Mouse (Mus musculus) intestine, postnatal 0 days (tissue): Measurements from ENCODE around the gene Tecr. TPM values are rescaled to one million over a fixed set of nuclear protein-coding genes. Genes with fewer than 3 reads are reported as not detected.

ENCODE experiments used
- ATAC-seq: fragments of 200-750 bp; cut with Nextera tagmentation; 2 replicates; pipeline ENCODE4 v1.8.0; 2017; ENCODE audit warnings: mild to moderate bottlenecking, moderate TSS enrichment, moderate library complexity
- H3K27ac ChIP-seq: fragments of 300-500 bp; sonication (generic); 2 replicates; pipeline ENCODE4 v1.5.1; 2014; ENCODE audit warnings: mild to moderate bottlenecking, low read depth, low read length, moderate library complexity
- H3K27me3 ChIP-seq: fragments of 300-500 bp; sonication (generic); replicated peaks from 2 replicates; pipeline ENCODE4 v1.6.1; 2014; ENCODE audit warnings: low read length, mixed read lengths; ENCODE audit not compliant: control insufficient read depth, insufficient read depth
- H3K36me3 ChIP-seq: fragments of 300-500 bp; sonication (generic); 2 replicates; pipeline ENCODE4 v1.6.1; 2014; ENCODE audit warnings: mild to moderate bottlenecking, moderate library complexity; ENCODE audit not compliant: control insufficient read depth, insufficient read depth
- H3K4me1 ChIP-seq: fragments of 300-500 bp; sonication (generic); replicated peaks from 2 replicates; pipeline ENCODE4 v1.6.1; 2014; ENCODE audit warnings: antibody characterized with exemption, low read length, mixed read lengths; ENCODE audit not compliant: control insufficient read depth, insufficient read depth
- H3K4me2 ChIP-seq: fragments of 300-500 bp; sonication (generic); replicated peaks from 2 replicates; pipeline ENCODE4 v1.6.1; 2014; ENCODE audit warnings: low read depth, mild to moderate bottlenecking, moderate library complexity
- H3K4me3 ChIP-seq: fragments of 300-500 bp; sonication (generic); 2 replicates; pipeline ENCODE4 v1.5.1; 2014; ENCODE audit warnings: low read depth, low read length
- H3K9ac ChIP-seq: fragments of 300-500 bp; sonication (generic); 2 replicates; pipeline ENCODE4 v1.6.1; 2014; ENCODE audit warnings: mild to moderate bottlenecking, low read depth, low read length
- H3K9me3 ChIP-seq: fragments of 300-500 bp; sonication (generic); 2 replicates; pipeline ENCODE4 v1.6.1; 2016; ENCODE audit warnings: mixed run types; ENCODE audit not compliant: control insufficient read depth
- CTCF ChIP-seq: sonication (generic); IDR thresholded peaks from 2 replicates; pipeline ENCODE4 v1.5.1; 2016; ENCODE audit warnings: low read depth, mild to moderate bottlenecking, control low read depth, antibody characterized with exemption, moderate library complexity
- WGBS: fragments of 180-500 bp; shearing (Covaris S2); extraction: QIAGEN DNeasy Blood & Tissue Kit; methylation state at CpG from one replicate; pipeline ENCODE4 v1.1.7; 2014; 5-methylcytosine and 5-hydroxymethylcytosine counted together
- polyA plus RNA-seq: library from polyadenylated mRNA; unstranded; fragments of >200 nt; fragmentation: Nextera tagmentation; extraction: Ambion mirVana; gene quantifications from 2 replicates; pipeline ENCODE4 v1.2.1, GENCODE M21; 2015

Tecr gene
- polyA plus RNA-seq, 1 experiment from 2014 or later = 320 TPM

DNA sequence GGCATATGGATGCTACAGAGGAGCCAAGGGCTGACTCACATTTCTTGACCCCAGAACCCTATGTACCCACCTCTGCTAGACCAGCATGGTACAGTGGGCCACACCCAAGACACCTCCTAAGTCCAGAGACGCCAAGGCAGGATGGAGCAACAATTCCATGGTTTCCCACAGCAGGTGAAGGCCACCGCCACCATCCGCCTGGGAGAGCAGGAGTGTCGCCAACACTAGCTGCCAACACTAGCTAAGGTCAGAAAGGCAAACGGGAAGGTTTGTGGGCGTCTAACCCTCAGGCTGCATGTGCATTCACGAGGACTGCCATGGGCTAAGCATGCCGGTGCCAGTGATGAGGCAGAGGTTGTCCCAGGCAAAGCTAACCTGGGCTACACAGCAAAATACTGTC, 25.5 kb downstream of the Tecr start:
- H3K27me3 ChIP-seq = no peaks in the 10 kb centered on the region
- H3K4me1 ChIP-seq = peaks cover 7% of the 10 kb centered on the region; the same call in 1 of the 2 replicates
- WGBS = 81% methylated on average over 8 of the region's 8 CpGs
- H3K9ac ChIP-seq = no peak overlapping the region
- H3K4me2 ChIP-seq = no peak overlapping the region
- TF ChIP-seq CTCF = no peak
- H3K27ac ChIP-seq = no peak overlapping the region
- no peak for ATAC-seq
- no peak overlapping the region for H3K4me3 ChIP-seq
- no peaks in the 10 kb centered on the region for H3K9me3 ChIP-seq
- H3K36me3 ChIP-seq = no peaks in the 10 kb centered on the region; the same call in 1 of the 2 replicates

DNA sequence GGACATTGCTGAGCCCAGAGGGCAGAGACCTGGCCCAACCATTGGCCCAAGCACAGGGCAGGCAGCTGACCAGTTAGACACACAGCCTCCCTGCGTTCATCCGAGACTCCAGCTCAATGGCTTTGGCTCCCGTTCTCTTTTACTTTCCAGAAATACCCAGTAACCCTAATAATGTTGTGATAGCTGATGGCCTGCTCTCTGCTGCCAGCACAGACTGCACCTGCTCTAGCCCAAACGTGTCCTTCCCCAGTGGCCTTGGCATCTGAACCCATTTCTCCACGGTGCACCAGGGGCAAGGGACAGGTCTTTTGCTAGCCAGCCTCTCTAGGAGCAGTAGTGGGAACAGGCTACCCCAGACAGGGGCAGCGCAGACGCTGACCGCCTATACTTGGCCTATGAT, 26.9 kb downstream of the Tecr start:
- Histone ChIP-seq H3K27me3 (no peaks in the 10 kb centered on the region), H3K36me3 (no peaks in the 10 kb centered on the region), H3K9me3 (no peaks in the 10 kb centered on the region), H3K27ac (peak overlapping the region; percentile 41; the same call in 1 of the 2 replicates), H3K9ac (no peak overlapping the region), H3K4me1 (peaks cover 7% of the 10 kb centered on the region; the same call in 1 of the 2 replicates), H3K4me2 (no peak overlapping the region), H3K4me3 (no peak overlapping the region)
- WGBS = 76% methylated on average over 8 of the region's 8 CpGs
- TF ChIP-seq CTCF = no peak
- no peak for ATAC-seq

DNA sequence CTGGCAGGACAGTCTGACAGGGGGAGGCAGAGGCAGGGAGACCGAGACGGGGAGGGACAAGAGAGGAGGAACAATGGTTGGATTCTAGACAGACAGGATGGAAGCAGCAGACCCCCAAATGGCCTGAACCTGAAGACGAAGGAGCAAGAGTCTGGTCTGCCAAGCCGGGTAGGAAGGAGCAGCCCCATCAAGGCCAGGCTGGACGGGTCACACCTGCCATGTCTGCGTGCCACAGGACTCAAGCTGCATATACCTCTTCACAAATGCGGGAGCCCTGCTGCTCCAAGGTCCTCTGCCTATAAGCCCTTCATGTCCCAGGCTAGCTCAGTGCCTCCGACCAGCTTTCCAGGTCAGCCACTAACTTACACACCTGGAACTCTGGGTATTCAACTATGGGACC, 28.1 kb downstream of the Tecr start:
- peaks cover 7% of the 10 kb centered on the region; the same call in 1 of the 2 replicates for H3K4me1 ChIP-seq
- no peak overlapping the region for H3K9ac ChIP-seq
- no peak overlapping the region for H3K4me3 ChIP-seq
- peaks cover under 1% of the 10 kb centered on the region; the same call in 1 of the 2 replicates for H3K36me3 ChIP-seq
- no peaks in the 10 kb centered on the region for H3K9me3 ChIP-seq
- no peaks in the 10 kb centered on the region for H3K27me3 ChIP-seq
- no peak for ATAC-seq
- no peak overlapping the region for H3K27ac ChIP-seq
- no peak for TF ChIP-seq CTCF
- 89% methylated on average over 8 of the region's 8 CpGs for WGBS
- H3K4me2 ChIP-seq = no peak overlapping the region

DNA sequence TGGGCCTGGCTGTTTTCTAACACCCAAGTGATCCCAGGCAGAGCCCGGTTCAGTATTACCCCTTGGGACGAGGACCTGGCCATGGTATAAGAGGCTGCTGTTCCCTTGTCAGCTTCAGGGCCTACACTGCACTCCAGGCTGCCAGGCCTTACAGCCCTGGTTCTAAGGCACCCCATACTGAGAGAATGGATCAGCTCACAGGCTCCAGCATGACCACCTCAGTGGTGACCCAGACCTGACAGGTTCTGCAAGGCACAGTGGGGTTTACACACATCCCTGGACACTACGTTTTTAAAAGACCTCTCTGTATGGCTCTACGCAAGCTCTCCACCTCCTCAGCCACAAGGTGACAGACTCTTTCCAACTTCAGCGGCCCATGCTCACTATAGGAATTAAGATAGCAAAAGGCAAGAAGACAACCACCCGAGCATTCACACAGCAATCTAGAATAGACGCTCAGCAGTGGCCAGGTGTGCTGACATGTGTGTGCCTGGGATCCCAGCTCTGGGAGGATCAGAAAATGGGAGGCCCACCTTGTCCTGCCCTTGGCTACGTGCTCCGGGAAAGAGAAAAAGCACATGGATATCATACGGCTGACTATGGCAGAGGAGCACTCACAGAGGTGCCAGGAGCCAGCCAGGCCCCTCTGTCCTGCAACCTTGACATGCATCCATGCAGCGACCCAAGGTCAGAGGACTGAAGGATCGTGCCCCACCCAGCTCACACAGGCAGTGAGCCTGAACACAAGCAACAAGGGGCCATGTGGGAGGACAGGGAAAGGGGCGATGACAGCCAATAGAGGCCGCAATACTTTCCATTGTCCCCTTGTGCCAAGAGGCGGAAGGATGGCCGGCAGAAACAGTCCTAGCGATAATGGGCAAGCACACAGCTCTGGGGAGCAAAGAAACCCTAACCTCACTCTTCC, 29.4 kb downstream of the Tecr start:
- Histone ChIP-seq H3K9me3 (no peaks in the 10 kb centered on the region), H3K4me2 (no peak overlapping the region), H3K4me1 (peaks cover 7% of the 10 kb centered on the region; the same call in 1 of the 2 replicates), H3K9ac (no peak overlapping the region), H3K27me3 (no peaks in the 10 kb centered on the region), H3K27ac (no peak overlapping the region), H3K36me3 (peaks cover 5% of the 10 kb centered on the region; the same call in 1 of the 2 replicates), H3K4me3 (no peak overlapping the region)
- no peak for TF ChIP-seq CTCF
- no peak for ATAC-seq
- 59% methylated on average over 17 of the region's 17 CpGs for WGBS

DNA sequence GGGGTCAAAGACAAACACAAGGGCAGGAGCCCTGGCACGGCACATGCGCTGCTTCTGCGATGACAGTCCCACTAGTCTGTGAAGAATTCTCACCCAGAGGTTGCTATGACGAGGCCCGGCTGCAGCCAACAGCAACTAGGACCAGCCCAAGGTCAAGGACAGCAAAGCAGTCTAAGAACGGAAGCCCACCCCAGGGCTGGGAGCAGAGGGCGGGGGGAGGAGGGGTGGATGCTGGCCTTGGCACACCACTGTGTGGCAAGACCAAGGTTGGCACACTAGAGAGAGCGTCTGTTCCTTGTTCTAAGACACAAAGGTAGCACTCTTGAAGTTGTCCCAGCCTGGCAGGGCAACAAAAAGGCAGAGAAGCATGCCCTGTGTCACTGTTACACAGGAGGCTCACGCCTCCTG, 30.4 kb downstream of the Tecr start:
- peaks cover 7% of the 10 kb centered on the region; the same call in 1 of the 2 replicates for H3K4me1 ChIP-seq
- no peak for TF ChIP-seq CTCF
- no peaks in the 10 kb centered on the region for H3K27me3 ChIP-seq
- no peak overlapping the region for H3K9ac ChIP-seq
- ATAC-seq = no peak
- H3K27ac ChIP-seq = no peak overlapping the region
- H3K4me3 ChIP-seq = no peak overlapping the region
- WGBS = 45% methylated on average over 9 of the region's 9 CpGs
- H3K4me2 ChIP-seq = no peak overlapping the region
- H3K36me3 ChIP-seq = peaks cover 15% of the 10 kb centered on the region
- no peaks in the 10 kb centered on the region for H3K9me3 ChIP-seq

DNA sequence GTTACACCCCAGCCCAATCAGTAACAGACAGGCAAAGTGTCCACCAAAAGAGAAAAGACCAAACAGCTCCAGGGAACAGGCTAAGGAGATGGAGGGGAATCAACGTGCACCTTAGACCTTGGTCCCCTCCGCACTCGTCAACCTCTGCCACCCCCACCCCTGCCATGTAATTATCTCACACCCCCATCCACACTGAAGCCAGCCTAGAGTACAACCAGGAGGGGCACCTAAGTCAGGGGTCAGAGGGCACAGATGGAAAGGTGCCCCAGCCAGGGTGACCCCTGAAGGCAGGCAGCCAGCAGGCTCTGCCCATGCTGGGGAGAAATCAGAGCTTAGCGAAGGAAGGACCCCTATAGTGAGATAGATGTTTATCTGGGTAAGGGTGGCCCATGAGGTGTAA, 30.9 kb downstream of the Tecr start:
- no peak for ATAC-seq
- Histone ChIP-seq H3K4me2 (no peak overlapping the region), H3K9ac (no peak overlapping the region), H3K36me3 (peaks cover 20% of the 10 kb centered on the region), H3K4me3 (no peak overlapping the region), H3K27ac (no peak overlapping the region), H3K4me1 (peaks cover 3% of the 10 kb centered on the region; the same call in 1 of the 2 replicates), H3K27me3 (no peaks in the 10 kb centered on the region), H3K9me3 (no peaks in the 10 kb centered on the region)
- WGBS = 56% methylated on average over 4 of the region's 4 CpGs
- no peak for TF ChIP-seq CTCF
